In the genomic region with DNA sequence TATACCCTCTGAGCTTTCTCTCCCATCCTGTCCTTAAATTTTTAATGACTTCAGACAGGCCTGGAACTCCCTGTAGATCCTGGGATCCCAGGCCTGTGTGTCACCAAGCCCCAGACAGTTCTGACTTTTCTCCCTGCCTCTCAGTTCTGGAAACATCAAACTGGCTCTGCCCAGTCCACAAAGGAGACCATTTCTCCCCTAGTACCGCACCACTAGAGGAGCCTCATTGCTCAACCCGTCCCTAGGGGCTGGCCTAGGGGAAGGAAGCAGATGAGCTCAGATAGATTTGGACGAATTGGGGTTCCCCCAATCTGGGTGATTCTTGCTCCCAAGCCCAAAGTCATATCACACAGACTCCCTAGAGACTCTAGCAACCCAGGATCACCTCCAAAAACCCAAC, we compare ENCODE assay signal across 9 mouse cellular contexts. TPM values are rescaled to one million over a fixed set of nuclear protein-coding genes. Genes with fewer than 3 reads are reported as not detected.
DNase-seq lines count a peak whose midpoint lies in the region; ATAC-seq and TF ChIP-seq lines count a peak whose summit lies in the region.
"Had no signal": no experiment of that assay in that cellular context is flagged by ENCODE, and none has a peak within 500 bp of the region (broad histone marks: within the 10 kb centered on the region; RNA-seq: fewer than 3 reads in every experiment).

No protein-coding gene starts in this region.

- H3K4me1 ChIP-seq in lung, embryonic 14.5 days (ENCODE audit: insufficient read depth) = peaks cover 65% of the 10 kb centered on the region
- H3K4me1 ChIP-seq in bone marrow macrophage, adult 2 months (ENCODE audit: control insufficient read depth, insufficient read depth, low read length) = peaks cover 27% of the 10 kb centered on the region
- H3K4me1 ChIP-seq in hindbrain, embryonic 12.5 days = peaks cover 94% of the 10 kb centered on the region
- H3K4me1 ChIP-seq in midbrain, embryonic 13.5 days (replicated peaks) = peaks cover 83% of the 10 kb centered on the region

- H3K4me3 ChIP-seq in lung, embryonic 14.5 days (ENCODE audit: low read depth, low read length) = no peak overlapping the region
- no peak overlapping the region for H3K4me3 ChIP-seq in bone marrow macrophage, adult 2 months (ENCODE audit: insufficient read depth, low read length)
- H3K4me3 ChIP-seq in hindbrain, embryonic 12.5 days = 0 out of 2 replicates have a peak overlapping the region, but pooled peaks have one; percentile 29
- no peak overlapping the region for H3K4me3 ChIP-seq in midbrain, embryonic 13.5 days (replicated peaks)

- intact Hi-C loops in left cerebral cortex, postnatal 4 days (cut with DNase I) = no loop called here

- TF ChIP-seq CTCF in lung, embryonic 14.5 days (IDR thresholded peaks at IDR 0.05; ENCODE audit: low read depth) = no peak
- no peak for TF ChIP-seq CTCF in bone marrow macrophage, adult 2 months (IDR thresholded peaks at IDR 0.05; ENCODE audit: low read depth, low read length)

- H3K4me2 ChIP-seq in lung, embryonic 14.5 days = peak overlapping the region; percentile 73
- peak overlapping the region; percentile 51 for H3K4me2 ChIP-seq in hindbrain, embryonic 12.5 days (replicated peaks)
- peak overlapping the region; percentile 48; the same call in 1 of the 2 replicates for H3K4me2 ChIP-seq in midbrain, embryonic 13.5 days (replicated peaks)

- 18% methylated on average over 3 of the region's 3 CpGs for WGBS in lung, embryonic 14.5 days
- WGBS in hindbrain, embryonic 12.5 days = 2% methylated on average over 3 of the region's 3 CpGs
- 9% methylated on average over 3 of the region's 3 CpGs for WGBS in midbrain, embryonic 13.5 days

- peaks cover 49% of the 10 kb centered on the region for H3K27me3 ChIP-seq in lung, embryonic 14.5 days (ENCODE audit: insufficient read depth, low read length)
- peaks cover 83% of the 10 kb centered on the region for H3K27me3 ChIP-seq in hindbrain, embryonic 12.5 days
- H3K27me3 ChIP-seq in midbrain, embryonic 13.5 days = peaks cover 96% of the 10 kb centered on the region

- H3K36me3 ChIP-seq in lung, embryonic 14.5 days (ENCODE audit: insufficient read depth) = no peaks in the 10 kb centered on the region
- H3K36me3 ChIP-seq in hindbrain, embryonic 12.5 days = no peaks in the 10 kb centered on the region
- no peaks in the 10 kb centered on the region for H3K36me3 ChIP-seq in midbrain, embryonic 13.5 days

- no peaks in the 10 kb centered on the region for H3K9me3 ChIP-seq in lung, embryonic 14.5 days (ENCODE audit: low read depth, low read length)
- no peaks in the 10 kb centered on the region for H3K9me3 ChIP-seq in hindbrain, embryonic 12.5 days (replicated peaks)
- no peaks in the 10 kb centered on the region for H3K9me3 ChIP-seq in midbrain, embryonic 13.5 days

- ATAC-seq in lung, embryonic 14.5 days (ENCODE audit: insufficient read depth) = no peak
- no peak for ATAC-seq in hindbrain, embryonic 12.5 days (ENCODE audit: low FRiP score)
- no peak for ATAC-seq in midbrain, embryonic 13.5 days
- ATAC-seq in erythroid progenitor cell, adult 5-6 weeks (replicated peaks; ENCODE audit: low FRiP score, poor library complexity, severe bottlenecking) = no peak

- no peak for TF ChIP-seq POLR2A in bone marrow macrophage, adult 2 months (IDR thresholded peaks at IDR 0.05; ENCODE audit: borderline replicate concordance, low read depth, low read length)

- H3K27ac ChIP-seq in lung, embryonic 14.5 days (ENCODE audit: low read depth) = 0 out of 2 replicates have a peak overlapping the region, but pooled peaks have one; percentile 33
- H3K27ac ChIP-seq in bone marrow macrophage, adult 2 months (ENCODE audit: insufficient read depth, low read depth, low read length) = peak overlapping the region; percentile 61
- H3K27ac ChIP-seq in hindbrain, embryonic 12.5 days = no peak overlapping the region
- H3K27ac ChIP-seq in midbrain, embryonic 13.5 days = no peak overlapping the region

- H3K9ac ChIP-seq in lung, embryonic 14.5 days = no peak overlapping the region
- H3K9ac ChIP-seq in hindbrain, embryonic 12.5 days = no peak overlapping the region
- H3K9ac ChIP-seq in midbrain, embryonic 13.5 days (replicated peaks) = no peak overlapping the region

- DNase-seq in lung, embryonic 14.5 days = no peak
- no peak for DNase-seq in lung, postnatal 4 days
- DNase-seq in left cerebral cortex, postnatal 4 days = no peak
- DNase-seq in adrenal gland, postnatal 10 days = no peak
- DNase-seq: adrenal gland, adult 2 months had no signal

RNA-seq across cellular contexts. Expression of gene Gadd45b, which starts 5.4 kb away (rescaled TPM):
- 18.3 and 24.6 TPM in 2 replicates for polyA plus RNA-seq in lung, embryonic 14.5 days (2014; fragmentation: Nextera tagmentation; extraction: Ambion mirVana)
- 15.8 and 20.9 TPM in 2 replicates for polyA plus RNA-seq in bone marrow macrophage, adult 2 months (2012; ENCODE audit: insufficient read depth, insufficient read length, missing spikeins)
- 11.8 and 15.8 TPM in 2 replicates for polyA plus RNA-seq in hindbrain, embryonic 12.5 days (2016; fragmentation: Nextera tagmentation; extraction: Ambion mirVana)
- polyA plus RNA-seq in midbrain, embryonic 13.5 days (2015; fragmentation: Nextera tagmentation; extraction: Ambion mirVana) = 4.0 and 4.9 TPM in 2 replicates
- total RNA-seq in left cerebral cortex, postnatal 4 days (2021) = 1 to 10 TPM; 5.3 to 6.2 TPM
- 10 to 100 TPM; 11.7 to 44.5 TPM for total RNA-seq in adrenal gland, postnatal 10 days (2021)
- total RNA-seq in erythroid progenitor cell, adult 5-6 weeks (2015; ENCODE audit: low replicate concordance) = 1.3 and 1.8 TPM in 2 replicates
- total RNA-seq in erythroid progenitor cell, adult 5-6 weeks (2017; ENCODE audit: low replicate concordance) = 3.6 and 9.2 TPM in 2 replicates

RNA-seq across cellular contexts. Expression of gene Lmnb2, which starts 17.2 kb away (rescaled TPM):
- 22.9 and 24.4 TPM in 2 replicates for polyA plus RNA-seq in lung, embryonic 14.5 days (2014; fragmentation: Nextera tagmentation; extraction: Ambion mirVana)
- polyA plus RNA-seq in bone marrow macrophage, adult 2 months (2012; ENCODE audit: insufficient read depth, insufficient read length, missing spikeins) = 18.9 and 19.5 TPM in 2 replicates
- 56.8 and 57.9 TPM in 2 replicates for polyA plus RNA-seq in hindbrain, embryonic 12.5 days (2016; fragmentation: Nextera tagmentation; extraction: Ambion mirVana)
- 46.9 and 48.2 TPM in 2 replicates for polyA plus RNA-seq in midbrain, embryonic 13.5 days (2015; fragmentation: Nextera tagmentation; extraction: Ambion mirVana)
- 10 to 100 TPM; 28.5 to 35.7 TPM for total RNA-seq in left cerebral cortex, postnatal 4 days (2021)
- total RNA-seq in adrenal gland, postnatal 10 days (2021) = 10 to 100 TPM; 14.5 to 16.5 TPM
- total RNA-seq in erythroid progenitor cell, adult 5-6 weeks (2015; ENCODE audit: low replicate concordance) = 0.36 and 1.3 TPM in 2 replicates
- 7.3 and 9.0 TPM in 2 replicates for total RNA-seq in erythroid progenitor cell, adult 5-6 weeks (2017; ENCODE audit: low replicate concordance)

RNA-seq across cellular contexts. Expression of gene Timm13, which starts 34.5 kb away (rescaled TPM):
- 315 and 321 TPM in 2 replicates for polyA plus RNA-seq in lung, embryonic 14.5 days (2014; fragmentation: Nextera tagmentation; extraction: Ambion mirVana)
- 76.6 and 101 TPM in 2 replicates for polyA plus RNA-seq in bone marrow macrophage, adult 2 months (2012; ENCODE audit: insufficient read depth, insufficient read length, missing spikeins)
- polyA plus RNA-seq in hindbrain, embryonic 12.5 days (2016; fragmentation: Nextera tagmentation; extraction: Ambion mirVana) = 271 and 305 TPM in 2 replicates
- 331 TPM in 2 replicates for polyA plus RNA-seq in midbrain, embryonic 13.5 days (2015; fragmentation: Nextera tagmentation; extraction: Ambion mirVana)
- 100 to 1,000 TPM; 147 TPM for total RNA-seq in left cerebral cortex, postnatal 4 days (2021)
- 100 to 1,000 TPM; 271 to 285 TPM for total RNA-seq in adrenal gland, postnatal 10 days (2021)
- total RNA-seq in erythroid progenitor cell, adult 5-6 weeks (2015; ENCODE audit: low replicate concordance) = 17.6 and 32.1 TPM in 2 replicates
- total RNA-seq in erythroid progenitor cell, adult 5-6 weeks (2017; ENCODE audit: low replicate concordance) = 3.7 and 7.6 TPM in 2 replicates

Comparison
In these comparisons a context has a peak if more than half of its experiments do, and no peak if none do; other contexts are left out.
1. H3K27ac ChIP-seq: peak in lung, embryonic 14.5 days (single experiment) and bone marrow macrophage, adult 2 months (single experiment); none in hindbrain, embryonic 12.5 days (single experiment) and midbrain, embryonic 13.5 days (single experiment).
2. Peak in every context shown above with its lines, with median percentiles within 50 percentile points of each other: H3K4me2 ChIP-seq.